Mouse (Mus musculus): ENCODE measurements around the gene Gpsm1. TPM values are rescaled to one million over a fixed set of nuclear protein-coding genes. Genes with fewer than 3 reads are reported as not detected.
A peak's percentile ranks its signal among the peaks of the same experiment; 100 is the strongest.
"Not testable (repeated sequence)": the region's sequence is repeated elsewhere in the genome, so short reads cannot be mapped to it uniquely, and the experiment has no call there.

The Gpsm1 gene
- polyA plus RNA-seq, 1 experiment from 2014 or later, result 47.2 TPM

DNA sequence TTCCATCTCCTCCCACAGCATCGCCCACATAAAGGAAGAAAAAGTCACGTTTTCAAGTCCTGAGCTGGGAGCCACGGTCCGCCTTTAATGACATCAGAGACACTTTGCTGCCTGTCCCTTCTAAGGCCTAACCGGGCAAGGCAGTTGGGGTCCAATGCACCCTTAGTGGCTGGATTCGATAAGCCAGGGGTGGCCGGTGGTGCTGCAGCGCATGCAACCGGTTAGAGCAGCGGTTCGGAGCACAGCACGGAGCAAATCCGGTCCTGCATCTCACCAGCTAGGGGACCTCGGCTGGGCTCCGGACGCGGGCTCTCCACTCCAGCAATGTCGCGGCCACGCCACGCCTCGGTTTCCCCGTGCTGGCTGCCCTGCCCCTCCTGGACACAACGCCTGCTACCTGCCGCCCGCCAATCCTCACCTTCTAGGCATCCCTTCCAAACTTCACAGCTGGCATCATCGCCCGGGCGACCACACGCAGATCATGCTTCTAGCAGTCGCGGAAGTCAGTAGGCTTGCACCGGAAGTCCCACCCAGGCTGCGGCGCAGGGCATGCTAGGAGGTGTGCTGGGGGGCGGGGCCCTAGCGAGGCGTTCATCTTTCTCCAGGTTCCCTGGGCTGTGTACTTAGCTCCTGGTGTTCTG is 64.9 kb downstream of the Gpsm1 start, which contains the start of gene Snapc4:
Gene Snapc4 (minus strand): TSS at position 523 of the 641 bp plus-strand sequence.
- Histone ChIP-seq H3K9me3 (ENCODE audit: control insufficient read depth, low read length) (no peaks in the 10 kb centered on the region), H3K4me3 (ENCODE audit: low read length) (peak within 1 kb of the TSS; percentile 85), H3K27ac (ENCODE audit: low read length) (peak within 1 kb of the TSS; percentile 20; the same call in 1 of the 2 replicates), H3K27me3 (ENCODE audit: control insufficient read depth, insufficient read depth, low read depth, low read length) (no peaks in the 10 kb centered on the region), H3K9ac (ENCODE audit: low read length) (peak within 1 kb of the TSS; percentile 85), H3K4me2 (ENCODE audit: low read depth, low read length) (peak within 1 kb of the TSS; percentile 90), H3K36me3 (ENCODE audit: control insufficient read depth, insufficient read depth, low read length) (peaks cover 41% of the 10 kb centered on the region), H3K4me1 (replicated peaks; ENCODE audit: control insufficient read depth, insufficient read depth, low read length) (no peaks in the 10 kb centered on the region; the same call in 1 of the 2 replicates)
- ATAC-seq (ENCODE audit: low read depth), result peak; percentile 95
- under 1% methylated on average over 38 of the region's 38 CpGs for WGBS

DNA sequence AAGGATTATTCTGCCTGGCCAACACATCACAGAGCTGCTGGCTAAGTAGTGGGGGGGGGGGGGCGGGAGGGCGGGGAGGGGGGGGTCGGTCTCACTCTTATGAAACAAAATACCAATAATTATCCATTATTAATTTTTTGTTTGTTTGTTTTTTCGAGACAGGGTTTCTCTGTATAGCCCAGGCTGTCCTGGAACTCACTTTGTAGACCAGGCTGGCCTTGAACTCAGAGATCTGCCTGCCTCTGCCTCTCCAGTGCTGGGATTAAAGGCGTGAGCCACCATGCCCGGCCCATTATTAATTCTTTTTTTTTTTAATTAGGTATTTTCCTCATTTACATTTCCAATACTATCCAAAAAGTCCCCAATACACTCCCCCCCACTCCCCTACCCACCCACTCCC is 65.6 kb downstream of the Gpsm1 start:
- H3K4me2 ChIP-seq (ENCODE audit: low read depth, low read length), result peak overlapping the region; percentile 90
- 28% methylated on average over 6 of the region's 6 CpGs for WGBS

DNA sequence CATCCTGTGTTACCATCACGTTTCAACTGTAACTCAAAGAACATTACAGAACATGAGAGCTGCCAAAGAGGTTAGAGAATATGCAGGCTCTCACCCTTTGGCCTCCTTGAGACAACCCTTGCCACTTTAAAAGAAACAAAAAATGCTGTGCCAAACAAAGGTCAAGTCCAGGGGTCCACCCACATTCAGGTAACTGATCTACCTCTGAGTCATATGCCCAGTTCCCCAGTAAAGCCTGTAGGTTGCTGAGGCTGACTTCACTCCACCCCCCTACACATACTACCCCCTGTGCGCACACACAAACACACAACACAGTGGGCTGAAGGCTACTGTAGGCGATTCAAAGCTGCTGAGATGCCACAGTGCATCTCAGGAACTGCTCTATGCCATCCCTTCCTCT is 72.4 kb downstream of the Gpsm1 start:
- Histone ChIP-seq H3K4me1 (replicated peaks; ENCODE audit: control insufficient read depth, insufficient read depth, low read length) (peaks cover 15% of the 10 kb centered on the region), H3K4me2 (ENCODE audit: low read depth, low read length) (peak overlapping the region; percentile 96; the same call in 1 of the 2 replicates), H3K9me3 (ENCODE audit: control insufficient read depth, low read length) (no peaks in the 10 kb centered on the region), H3K27me3 (ENCODE audit: control insufficient read depth, insufficient read depth, low read depth, low read length) (no peaks in the 10 kb centered on the region), H3K36me3 (ENCODE audit: control insufficient read depth, insufficient read depth, low read length) (peaks cover 45% of the 10 kb centered on the region), H3K27ac (ENCODE audit: low read length) (no peak overlapping the region), H3K9ac (ENCODE audit: low read length) (peak overlapping the region; percentile 97; the same call in 1 of the 2 replicates), H3K4me3 (ENCODE audit: low read length) (no peak overlapping the region; the same call in 1 of the 2 replicates)
- no peak for ATAC-seq (ENCODE audit: low read depth)
- WGBS, result 85% methylated on average over 3 of the region's 3 CpGs

More for the DNA sequence above, 65.6 kb downstream of the Gpsm1 start:
- H3K27me3 ChIP-seq (ENCODE audit: control insufficient read depth, insufficient read depth, low read depth, low read length); H3K9me3 ChIP-seq (ENCODE audit: control insufficient read depth, low read length); H3K4me1 ChIP-seq (replicated peaks; ENCODE audit: control insufficient read depth, insufficient read depth, low read length); H3K27ac ChIP-seq (ENCODE audit: low read length); ATAC-seq (ENCODE audit: low read depth): not testable (repeated sequence)
- Histone ChIP-seq H3K9ac (ENCODE audit: low read length) (peak overlapping the region; percentile 85), H3K4me3 (ENCODE audit: low read length) (peak overlapping the region; percentile 85), H3K36me3 (ENCODE audit: control insufficient read depth, insufficient read depth, low read length) (peaks cover 42% of the 10 kb centered on the region)

DNA sequence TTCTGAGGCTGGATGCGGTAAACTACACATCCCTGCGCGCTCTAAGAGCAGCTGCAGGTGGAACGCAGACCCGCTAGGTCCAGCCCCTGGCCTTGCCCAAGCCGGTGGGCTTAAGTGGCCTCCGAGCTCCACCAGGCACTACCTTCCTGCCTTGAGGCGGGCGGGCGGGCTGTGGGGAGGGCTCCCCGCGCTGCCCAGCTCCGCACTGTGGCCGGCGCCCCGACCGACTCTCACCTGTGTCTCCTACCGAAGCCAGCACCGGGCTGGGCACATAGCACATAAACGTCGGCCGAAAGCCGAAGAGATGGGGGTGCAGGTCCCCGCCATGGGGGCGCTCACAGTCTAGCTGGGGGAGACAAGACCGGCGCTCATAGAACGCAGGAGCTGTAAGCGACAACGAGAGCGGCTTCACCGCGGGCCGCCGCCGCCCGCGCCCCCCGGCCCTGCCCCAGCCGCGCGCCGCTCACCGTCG is 73.4 kb downstream of the Gpsm1 start:
- H3K9ac ChIP-seq (ENCODE audit: low read length), result peak overlapping the region; percentile 97
- H3K9me3 ChIP-seq (ENCODE audit: control insufficient read depth, low read length), result no peaks in the 10 kb centered on the region
- under 1% methylated on average over 39 of the region's 45 CpGs for WGBS
- H3K27ac ChIP-seq (ENCODE audit: low read length), result peak overlapping the region; percentile 52; the same call in 1 of the 2 replicates
- H3K4me2 ChIP-seq (ENCODE audit: low read depth, low read length), result peak overlapping the region; percentile 96
- H3K4me1 ChIP-seq (replicated peaks; ENCODE audit: control insufficient read depth, insufficient read depth, low read length), result peaks cover 15% of the 10 kb centered on the region
- peak overlapping the region; percentile 98 for H3K4me3 ChIP-seq (ENCODE audit: low read length)
- H3K27me3 ChIP-seq (ENCODE audit: control insufficient read depth, insufficient read depth, low read depth, low read length), result no peaks in the 10 kb centered on the region
- ATAC-seq (ENCODE audit: low read depth), result peak; percentile 56
- peaks cover 47% of the 10 kb centered on the region for H3K36me3 ChIP-seq (ENCODE audit: control insufficient read depth, insufficient read depth, low read length)

DNA sequence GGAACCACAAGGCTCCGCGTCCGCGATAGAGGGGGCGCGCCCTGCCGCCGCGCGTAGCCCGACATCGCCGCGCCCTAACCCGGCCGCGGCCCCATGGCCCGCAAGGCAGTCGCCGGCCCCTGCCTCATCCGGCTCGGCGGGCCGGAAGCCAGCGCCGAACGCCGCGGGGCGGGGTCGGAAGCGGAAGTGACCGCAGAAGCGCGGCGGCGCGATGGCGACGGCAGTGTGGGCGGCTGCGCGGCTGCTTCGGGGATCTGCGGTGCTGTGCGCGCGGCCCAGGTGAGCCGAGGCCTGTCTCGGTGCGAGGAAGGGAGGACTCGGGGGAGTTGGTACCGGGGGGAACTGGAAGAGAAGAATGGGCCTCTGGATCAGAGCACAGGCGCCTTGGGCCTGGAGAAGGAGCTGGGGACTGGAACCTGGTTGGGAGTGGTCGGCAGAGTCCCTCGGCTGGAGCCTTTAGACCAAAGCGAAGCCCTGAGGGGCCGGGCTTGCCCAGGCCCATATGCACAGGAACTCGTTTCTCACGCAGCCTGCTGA is 73.9 kb downstream of the Gpsm1 start, which contains the start of the genes Entr1 and Pmpca:
Gene Entr1 (minus strand): TSS at position 163 of the 537 bp plus-strand sequence.
Gene Pmpca (plus strand): TSS at position 186 of the 537 bp plus-strand sequence.
- WGBS, result 0% methylated on average over 54 of the region's 60 CpGs
- Histone ChIP-seq H3K27me3 (ENCODE audit: control insufficient read depth, insufficient read depth, low read depth, low read length) (no peaks in the 10 kb centered on the region), H3K4me3 (ENCODE audit: low read length) (peak within 1 kb of the TSS; percentile 98), H3K9ac (ENCODE audit: low read length) (peak within 1 kb of the TSS; percentile 97), H3K36me3 (ENCODE audit: control insufficient read depth, insufficient read depth, low read length) (peaks cover 47% of the 10 kb centered on the region), H3K9me3 (ENCODE audit: control insufficient read depth, low read length) (no peaks in the 10 kb centered on the region), H3K4me1 (replicated peaks; ENCODE audit: control insufficient read depth, insufficient read depth, low read length) (peaks cover 15% of the 10 kb centered on the region), H3K27ac (ENCODE audit: low read length) (peak within 1 kb of the TSS; percentile 52; the same call in 1 of the 2 replicates), H3K4me2 (ENCODE audit: low read depth, low read length) (peak within 1 kb of the TSS; percentile 96)
- ATAC-seq (ENCODE audit: low read depth), result peak; percentile 89

DNA sequence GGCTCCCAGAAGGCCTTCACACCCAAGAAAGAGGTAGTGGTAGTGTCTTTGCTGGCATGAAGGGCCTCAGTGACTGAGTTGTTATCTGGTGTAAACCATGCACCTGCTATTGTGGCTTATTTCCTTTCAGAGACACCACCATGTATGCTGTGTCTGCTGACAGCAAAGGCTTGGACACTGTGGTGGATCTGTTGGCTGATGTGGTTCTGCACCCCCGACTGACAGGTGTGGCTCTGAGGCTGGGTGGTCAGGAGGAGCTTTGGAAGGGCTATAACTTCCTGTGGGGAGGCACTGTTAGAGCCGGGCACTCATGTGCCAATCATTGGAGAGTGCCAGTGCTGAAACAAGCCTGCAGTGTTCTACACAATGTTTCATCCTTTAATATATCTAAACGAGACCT is 75.6 kb downstream of the Gpsm1 start:
- H3K4me3 ChIP-seq (ENCODE audit: low read length), result no peak overlapping the region
- no peaks in the 10 kb centered on the region for H3K9me3 ChIP-seq (ENCODE audit: control insufficient read depth, low read length)
- no peak overlapping the region for H3K9ac ChIP-seq (ENCODE audit: low read length)
- no peak overlapping the region for H3K27ac ChIP-seq (ENCODE audit: low read length)
- 83% methylated on average over 3 of the region's 3 CpGs for WGBS
- H3K4me2 ChIP-seq (ENCODE audit: low read depth, low read length), result no peak overlapping the region
- H3K4me1 ChIP-seq (replicated peaks; ENCODE audit: control insufficient read depth, insufficient read depth, low read length), result peaks cover 15% of the 10 kb centered on the region
- no peaks in the 10 kb centered on the region for H3K27me3 ChIP-seq (ENCODE audit: control insufficient read depth, insufficient read depth, low read depth, low read length)
- ATAC-seq (ENCODE audit: low read depth), result no peak
- H3K36me3 ChIP-seq (ENCODE audit: control insufficient read depth, insufficient read depth, low read length), result peaks cover 48% of the 10 kb centered on the region

DNA sequence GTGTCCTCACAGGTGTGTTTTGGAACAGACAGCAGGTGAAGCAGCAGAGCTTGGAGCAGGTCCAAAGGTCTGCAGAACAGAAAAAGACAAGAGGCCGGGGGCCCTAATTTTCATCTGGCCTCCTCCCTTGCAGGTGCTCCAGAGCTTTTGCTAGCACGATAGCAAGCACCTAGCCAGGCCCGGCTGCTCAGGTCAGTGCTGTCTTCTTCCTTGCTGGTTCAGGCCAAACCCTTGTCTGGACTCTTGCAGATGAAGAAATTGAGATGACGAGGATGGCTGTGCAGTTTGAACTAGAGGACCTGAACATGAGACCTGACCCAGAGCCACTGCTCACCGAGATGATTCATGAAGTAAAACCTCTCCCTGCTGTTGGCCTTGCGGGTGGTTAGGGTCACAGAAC is 76.3 kb downstream of the Gpsm1 start:
- Histone ChIP-seq H3K27ac (ENCODE audit: low read length) (no peak overlapping the region), H3K36me3 (ENCODE audit: control insufficient read depth, insufficient read depth, low read length) (peaks cover 53% of the 10 kb centered on the region), H3K4me3 (ENCODE audit: low read length) (no peak overlapping the region), H3K4me2 (ENCODE audit: low read depth, low read length) (no peak overlapping the region), H3K9me3 (ENCODE audit: control insufficient read depth, low read length) (no peaks in the 10 kb centered on the region), H3K9ac (ENCODE audit: low read length) (no peak overlapping the region), H3K4me1 (replicated peaks; ENCODE audit: control insufficient read depth, insufficient read depth, low read length) (peaks cover 15% of the 10 kb centered on the region), H3K27me3 (ENCODE audit: control insufficient read depth, insufficient read depth, low read depth, low read length) (no peaks in the 10 kb centered on the region)
- WGBS, result 91% methylated on average over 6 of the region's 6 CpGs
- ATAC-seq (ENCODE audit: low read depth), result no peak

Other genes starting within 250 kb of the Gpsm1 start
- gene Nacc2, start 192.3 kb upstream of the Gpsm1 start, polyA plus RNA-seq (2015; fragmentation: Nextera tagmentation; extraction: Ambion mirVana), result 9.2 and 10.9 TPM in 2 replicates
- gene Lhx3, start 107.2 kb upstream of the Gpsm1 start, polyA plus RNA-seq (2015; fragmentation: Nextera tagmentation; extraction: Ambion mirVana), result not detected in 2 replicates
- gene Qsox2, start 78.0 kb upstream of the Gpsm1 start, polyA plus RNA-seq (2015; fragmentation: Nextera tagmentation; extraction: Ambion mirVana), result 21.0 and 21.2 TPM in 2 replicates
- 0.60 TPM in 2 replicates for gene Ccdc187, start 21.0 kb upstream of the Gpsm1 start, polyA plus RNA-seq (2015; fragmentation: Nextera tagmentation; extraction: Ambion mirVana)
- gene Dnlz, start 36.6 kb downstream of the Gpsm1 start, polyA plus RNA-seq (2015; fragmentation: Nextera tagmentation; extraction: Ambion mirVana), result 22.8 and 24.7 TPM in 2 replicates
- gene Card9, start 45.4 kb downstream of the Gpsm1 start, polyA plus RNA-seq (2015; fragmentation: Nextera tagmentation; extraction: Ambion mirVana), result 4.2 and 4.4 TPM in 2 replicates
- 25.3 and 25.6 TPM in 2 replicates for gene Snapc4, start 65.1 kb downstream of the Gpsm1 start, polyA plus RNA-seq (2015; fragmentation: Nextera tagmentation; extraction: Ambion mirVana)
- gene Entr1, start 73.8 kb downstream of the Gpsm1 start, polyA plus RNA-seq (2015; fragmentation: Nextera tagmentation; extraction: Ambion mirVana), result 112 and 117 TPM in 2 replicates
- 94.7 and 98.6 TPM in 2 replicates for gene Pmpca, start 73.8 kb downstream of the Gpsm1 start, polyA plus RNA-seq (2015; fragmentation: Nextera tagmentation; extraction: Ambion mirVana)
- 18.7 and 22.1 TPM in 2 replicates for gene Inpp5e, start 93.7 kb downstream of the Gpsm1 start, polyA plus RNA-seq (2015; fragmentation: Nextera tagmentation; extraction: Ambion mirVana)
- 21.8 and 23.2 TPM in 2 replicates for gene Sec16a, start 129.7 kb downstream of the Gpsm1 start, polyA plus RNA-seq (2015; fragmentation: Nextera tagmentation; extraction: Ambion mirVana)
- gene Notch1, start 201.1 kb downstream of the Gpsm1 start, polyA plus RNA-seq (2015; fragmentation: Nextera tagmentation; extraction: Ambion mirVana), result 20.5 and 22.0 TPM in 2 replicates